ENCODE assay signal across 18 mouse cellular contexts in the genomic region with DNA sequence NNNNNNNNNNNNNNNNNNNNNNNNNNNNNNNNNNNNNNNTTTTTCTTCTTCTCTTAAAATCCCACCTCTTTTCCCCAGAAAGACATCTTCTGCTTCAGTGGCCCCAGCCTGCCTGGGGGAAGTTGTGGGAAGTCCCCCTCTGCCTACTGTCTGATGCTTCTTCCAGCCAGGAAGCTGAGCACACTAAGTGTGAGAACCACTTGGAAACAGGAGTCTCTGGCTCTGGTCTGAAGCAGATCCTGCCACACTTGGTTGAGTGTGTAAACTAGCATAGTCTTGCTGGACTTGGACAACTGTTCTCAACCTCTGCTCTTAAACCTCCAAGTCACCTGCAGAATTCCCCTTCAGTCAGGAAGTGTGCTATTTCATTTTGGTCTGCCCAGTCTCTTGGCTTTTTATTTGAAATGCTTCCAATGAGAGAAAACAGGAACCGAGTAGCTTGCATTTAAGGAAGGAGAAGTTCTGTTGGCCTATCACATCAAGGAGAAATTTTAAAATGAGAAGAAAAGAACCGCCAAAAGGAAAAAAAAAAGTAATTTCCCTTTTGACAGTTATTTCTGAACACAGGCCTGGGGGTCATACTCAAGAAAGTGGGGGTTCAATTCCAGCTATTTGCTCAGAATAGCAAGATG. TPM values are rescaled to one million over a fixed set of nuclear protein-coding genes. Genes with fewer than 3 reads are reported as not detected.
DNase-seq lines count a peak whose midpoint lies in the region; ATAC-seq and TF ChIP-seq lines count a peak whose summit lies in the region.
"Had no signal": no experiment of that assay in that cellular context is flagged by ENCODE, and none has a peak within 500 bp of the region (broad histone marks: within the 10 kb centered on the region; RNA-seq: fewer than 3 reads in every experiment).

No protein-coding gene starts in this region.

- DNase-seq in liver, postnatal 0 days, result no peak
- DNase-seq in liver (no peak), CH12.LX (ENCODE audit: extremely low read depth) (no peak)
- DNase-seq in right cerebral cortex, postnatal 25 days, result no peak
- no peak for DNase-seq in cerebellum, adult 2 months
- DNase-seq: adrenal gland, postnatal 14 days; cerebellum, postnatal 10 days; gastrocnemius, postnatal 14 days; heart, postnatal 36 days; kidney, adult 8-10 months; lung, postnatal 10 days; right cerebral cortex, postnatal 4 days; thymus, adult 2 months had no signal

- no peak overlapping the region for H3K9ac ChIP-seq in liver, postnatal 0 days (replicated peaks)
- H3K9ac ChIP-seq in CH12.LX (ENCODE audit: insufficient read depth, low read depth), result no peak overlapping the region
- H3K9ac ChIP-seq: forebrain, embryonic 12.5 days; heart, embryonic 12.5 days had no signal

- no peak for ATAC-seq in liver, postnatal 0 days
- ATAC-seq in megakaryocyte progenitor cell, adult 5-6 weeks (replicated peaks; ENCODE audit: poor library complexity), result peak; percentile 40

- no peak for TF ChIP-seq EP300 in liver, postnatal 0 days (IDR thresholded peaks at IDR 0.05; ENCODE audit: low read depth)
- TF ChIP-seq EP300 in CH12.LX (IDR thresholded peaks at IDR 0.05; ENCODE audit: low read length), result no peak; the same call in 1 of the 2 replicates

- dilution Hi-C loops in CH12.LX (cut with MboI; ENCODE audit: extremely low pct_ligation_motif_present, extremely low pct_unique_long_range_greater_than_20kb, low sequenced_read_pairs), result no loop called here

- peak overlapping the region; percentile 48 for H3K27ac ChIP-seq in liver, postnatal 0 days (ENCODE audit: low read depth)
- H3K27ac ChIP-seq in CH12.LX (ENCODE audit: insufficient read depth, low read depth), result no peak overlapping the region
- peak overlapping the region; percentile 98 for H3K27ac ChIP-seq in bone marrow macrophage, adult 2 months (ENCODE audit: insufficient read depth, low read depth, low read length)
- no peak overlapping the region for H3K27ac ChIP-seq in cerebellum, adult 2 months (ENCODE audit: insufficient read depth, low read length)
- H3K27ac ChIP-seq: forebrain, embryonic 12.5 days had no signal

- H3K4me3 ChIP-seq in liver, postnatal 0 days (ENCODE audit: low read depth, low read length), result no peak overlapping the region
- H3K4me3 ChIP-seq in CH12.LX (replicated peaks in 1 of 3; ENCODE audit: low read depth in 2 of 3, low read length in 2 of 3, poor library complexity in 1 of 3), result no peak overlapping the region
- peak overlapping the region; percentile 26 for H3K4me3 ChIP-seq in bone marrow macrophage, adult 2 months (ENCODE audit: insufficient read depth, low read length)
- H3K4me3 ChIP-seq in cerebellum, adult 2 months (replicated peaks; ENCODE audit: insufficient read depth, low read depth, low read length), result no peak overlapping the region
- H3K4me3 ChIP-seq: forebrain, embryonic 12.5 days; heart, embryonic 12.5 days had no signal

- no peak overlapping the region for H3K4me2 ChIP-seq in liver, postnatal 0 days (ENCODE audit: low read depth, low read length)
- no peak overlapping the region for H3K4me2 ChIP-seq in CH12.LX (ENCODE audit: insufficient read depth, low read depth, poor library complexity, severe bottlenecking)
- H3K4me2 ChIP-seq: forebrain, embryonic 12.5 days; heart, embryonic 12.5 days; midbrain, embryonic 11.5 days had no signal

- in situ Hi-C loops in CH12.LX (cut with MboI; ENCODE audit: low pct_ligation_motif_present, low pct_unique_long_range_greater_than_20kb, low sequenced_read_pairs), result no loop called here

- peaks cover 4% of the 10 kb centered on the region; the same call in 1 of the 2 replicates for H3K4me1 ChIP-seq in liver, postnatal 0 days (ENCODE audit: insufficient read depth)
- H3K4me1 ChIP-seq in CH12.LX (ENCODE audit: control insufficient read depth in 1 of 2, insufficient read depth in 2 of 2), result peaks cover 3 to 49% of the 10 kb centered on the region in 2 experiments
- H3K4me1 ChIP-seq in bone marrow macrophage, adult 2 months (ENCODE audit: control insufficient read depth, insufficient read depth, low read length), result peaks cover 45% of the 10 kb centered on the region
- no peaks in the 10 kb centered on the region for H3K4me1 ChIP-seq in cerebellum, adult 2 months (ENCODE audit: control insufficient read depth, insufficient read depth, low read length)
- H3K4me1 ChIP-seq: forebrain, embryonic 12.5 days; heart, embryonic 12.5 days had no signal

- H3K36me3 ChIP-seq in liver, postnatal 0 days (replicated peaks; ENCODE audit: insufficient read depth, low read length), result no peaks in the 10 kb centered on the region
- H3K36me3 ChIP-seq in CH12.LX (replicated peaks in 1 of 2; ENCODE audit: control insufficient read depth in 1 of 2, insufficient read depth in 1 of 2, low read length in 1 of 2), result no peaks in the 10 kb centered on the region
- H3K36me3 ChIP-seq: forebrain, embryonic 12.5 days; heart, embryonic 12.5 days had no signal

- TF ChIP-seq CTCF in liver, postnatal 0 days (IDR thresholded peaks at IDR 0.05; ENCODE audit: low read depth), result no peak
- no peak for TF ChIP-seq CTCF in CH12.LX (conservative IDR thresholded peaks at IDR 0.05 in 1 of 2, IDR thresholded peaks at IDR 0.05 in 1 of 2; ENCODE audit: low read depth in 2 of 2, low read length in 2 of 2)
- no peak for TF ChIP-seq CTCF in bone marrow macrophage, adult 2 months (IDR thresholded peaks at IDR 0.05; ENCODE audit: low read depth, low read length)
- no peak for TF ChIP-seq CTCF in cerebellum, adult 2 months (IDR thresholded peaks at IDR 0.05; ENCODE audit: borderline replicate concordance, insufficient read depth, low read depth, low read length)

- 26% methylated on average over 2 of the region's 2 CpGs for WGBS in liver, postnatal 0 days (ENCODE audit: insufficient replicate concordance)
- 79% methylated on average over 2 of the region's 2 CpGs for WGBS in cerebellum, adult 2 months

- no peaks in the 10 kb centered on the region for H3K79me2 ChIP-seq in CH12.LX (replicated peaks; ENCODE audit: control insufficient read depth, extremely low read depth, insufficient read depth, poor library complexity, severe bottlenecking)

- no peak for TF ChIP-seq RAD21 in CH12.LX (IDR thresholded peaks at IDR 0.05; ENCODE audit: low read depth, low read length)

- H3K27me3 ChIP-seq in liver, postnatal 0 days (ENCODE audit: insufficient read depth, low read length), result 0 out of 2 replicates have a peak, but pooled peaks cover 3% of the 10 kb centered on the region
- H3K27me3 ChIP-seq in CH12.LX (replicated peaks), result peaks cover 2% of the 10 kb centered on the region
- no peaks in the 10 kb centered on the region for H3K27me3 ChIP-seq in cerebellum, adult 2 months (ENCODE audit: control insufficient read depth, insufficient read depth, low read length)
- H3K27me3 ChIP-seq: forebrain, embryonic 12.5 days had no signal

- no peak for TF ChIP-seq POLR2A in CH12.LX (IDR thresholded peaks at IDR 0.05; ENCODE audit: low read depth, low read length)
- TF ChIP-seq POLR2A in bone marrow macrophage, adult 2 months (IDR thresholded peaks at IDR 0.05; ENCODE audit: borderline replicate concordance, low read depth, low read length), result no peak
- no peak for TF ChIP-seq POLR2A in cerebellum, adult 2 months (IDR thresholded peaks at IDR 0.05; ENCODE audit: borderline replicate concordance, insufficient read depth, low read length)

- peaks cover 5% of the 10 kb centered on the region; the same call in 1 of the 2 replicates for H3K9me3 ChIP-seq in liver, postnatal 0 days (ENCODE audit: low read length)
- peaks cover 10% of the 10 kb centered on the region for H3K9me3 ChIP-seq in CH12.LX (replicated peaks; ENCODE audit: low read length)

TF ChIP-seq in CH12.LX, 34 proteins besides CTCF, POLR2A, EP300 and RAD21:
- 0 out of 2 replicates have a peak, but pooled peaks have one; percentile 24 for TF ChIP-seq MEF2A (IDR thresholded peaks at IDR 0.05; ENCODE audit: borderline replicate concordance, low read depth, low read length)
- 0 out of 2 replicates have a peak, but pooled peaks have one; percentile 19 for TF ChIP-seq BHLHE40 (IDR thresholded peaks at IDR 0.05; ENCODE audit: low read depth, low read length)
- TF ChIP-seq E2F4 (IDR thresholded peaks at IDR 0.05; ENCODE audit: insufficient replicate concordance, low read depth, low read length), result 0 out of 2 replicates have a peak, but pooled peaks have one; percentile 45
- peak; percentile 58 for TF ChIP-seq ZNF384 (IDR thresholded peaks at IDR 0.05; ENCODE audit: low read depth, low read length)
- TF ChIP-seq RCOR1 (conservative IDR thresholded peaks at IDR 0.05; ENCODE audit: low read depth, low read length), result no peak

RNA-seq across cellular contexts. Expression of a gene that starts 11.1 kb away (rescaled TPM):
- 1.5 TPM in 2 replicates for polyA plus RNA-seq in liver, postnatal 0 days (2015; fragmentation: Nextera tagmentation; extraction: Ambion mirVana)
- total RNA-seq in CH12.LX (2012; rRNA removed) (16.3 and 16.4 TPM in 2 replicates), CH12.LX (2014; rRNA removed) (18.5 and 20.9 TPM in 2 replicates)
- 12.9 and 14.2 TPM in 2 replicates for polyA plus RNA-seq in CH12.LX (2012; ENCODE audit: insufficient read length, low read depth)
- 8.0 and 11.4 TPM in 2 replicates for polyA plus RNA-seq in bone marrow macrophage, adult 2 months (2012; ENCODE audit: insufficient read depth, insufficient read length, missing spikeins)
- total RNA-seq in megakaryocyte progenitor cell, adult 5-6 weeks (2015), result 24.1 and 30.4 TPM in 2 replicates
- total RNA-seq in megakaryocyte progenitor cell, adult 5-6 weeks (2017), result 16.3 and 26.6 TPM in 2 replicates
- 0.25 and 0.39 TPM in 2 replicates for polyA plus RNA-seq in cerebellum, adult 2 months (2012; rRNA removed)

RNA-seq across cellular contexts. Expression of a gene that starts 30.7 kb away (rescaled TPM):
- polyA plus RNA-seq in liver, postnatal 0 days (2015; fragmentation: Nextera tagmentation; extraction: Ambion mirVana), result 16.0 and 16.2 TPM in 2 replicates
- total RNA-seq in CH12.LX (2012; rRNA removed) (15.2 and 23.7 TPM in 2 replicates), CH12.LX (2014; rRNA removed) (8.2 and 9.9 TPM in 2 replicates)
- 17.8 and 18.8 TPM in 2 replicates for polyA plus RNA-seq in CH12.LX (2012; ENCODE audit: insufficient read length, low read depth)
- polyA plus RNA-seq in bone marrow macrophage, adult 2 months (2012; ENCODE audit: insufficient read depth, insufficient read length, missing spikeins), result 27.9 and 41.5 TPM in 2 replicates
- 33.0 and 46.8 TPM in 2 replicates for total RNA-seq in megakaryocyte progenitor cell, adult 5-6 weeks (2015)
- total RNA-seq in megakaryocyte progenitor cell, adult 5-6 weeks (2017), result 31.1 and 37.6 TPM in 2 replicates
- polyA plus RNA-seq in cerebellum, adult 2 months (2012; rRNA removed), result 33.6 and 41.6 TPM in 2 replicates

Comparison
In these comparisons a context has a peak if more than half of its experiments do, and no peak if none do; other contexts are left out.
1. H3K27ac ChIP-seq: peak in liver, postnatal 0 days (single experiment) and bone marrow macrophage, adult 2 months (single experiment); none in CH12.LX (single experiment) and cerebellum, adult 2 months (single experiment).